Mouse (Mus musculus): ENCODE results near the gene Bloc1s3. TPM values are rescaled to one million over a fixed set of nuclear protein-coding genes. Genes with fewer than 3 reads are reported as not detected.

The Bloc1s3 gene
- 6.7 TPM for polyA plus RNA-seq (2014; fragmentation: Illumina TruSeq; extraction: RNeasy Lipid Tissue Mini Kit (QIAGEN cat#74804); ENCODE audit: insufficient read depth, low read depth, low replicate concordance)

DNA sequence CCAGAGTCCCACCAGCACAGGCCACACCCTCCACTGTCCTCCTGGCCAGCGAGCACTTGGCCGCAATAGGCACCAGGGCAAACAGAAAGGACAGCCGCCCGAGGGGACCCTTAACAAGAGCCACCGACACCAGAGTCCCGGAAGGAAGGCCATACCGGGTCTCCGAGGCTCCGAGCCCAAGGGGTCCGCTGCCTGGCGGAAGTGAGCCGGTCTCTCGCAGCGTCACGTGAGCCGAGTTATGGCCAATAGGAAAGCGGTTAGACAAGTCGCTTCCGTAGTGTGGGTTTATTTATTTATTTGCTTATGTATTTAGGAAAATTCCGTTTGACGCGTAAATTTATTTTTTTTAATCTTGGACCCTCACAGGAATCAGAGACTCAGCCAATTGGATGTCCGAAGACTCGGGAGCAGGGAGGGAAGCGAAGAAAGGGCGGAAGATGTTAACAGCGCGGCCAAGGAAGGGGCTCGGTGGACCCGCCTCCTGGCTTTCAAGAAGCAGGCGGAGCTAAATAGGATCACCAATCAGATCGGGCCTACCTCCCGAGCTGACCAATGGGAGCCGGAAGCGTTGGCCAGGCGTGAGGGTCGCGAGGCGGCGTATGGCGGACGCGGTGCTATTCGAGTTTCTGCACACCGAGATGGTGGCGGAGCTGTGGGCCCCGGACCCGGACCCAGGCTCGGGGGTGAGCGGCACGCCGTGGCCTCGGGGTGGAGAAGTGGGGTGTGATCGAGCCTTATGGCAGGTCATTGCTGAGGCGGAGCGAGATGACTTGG is at the start of gene Bloc1s3, which contains the start of gene Trappc6a:
Gene Bloc1s3 (minus strand): TSS at position 218 of the 774 bp plus-strand sequence.
Gene Trappc6a (plus strand): TSS at position 246 of the 774 bp plus-strand sequence.

DNA sequence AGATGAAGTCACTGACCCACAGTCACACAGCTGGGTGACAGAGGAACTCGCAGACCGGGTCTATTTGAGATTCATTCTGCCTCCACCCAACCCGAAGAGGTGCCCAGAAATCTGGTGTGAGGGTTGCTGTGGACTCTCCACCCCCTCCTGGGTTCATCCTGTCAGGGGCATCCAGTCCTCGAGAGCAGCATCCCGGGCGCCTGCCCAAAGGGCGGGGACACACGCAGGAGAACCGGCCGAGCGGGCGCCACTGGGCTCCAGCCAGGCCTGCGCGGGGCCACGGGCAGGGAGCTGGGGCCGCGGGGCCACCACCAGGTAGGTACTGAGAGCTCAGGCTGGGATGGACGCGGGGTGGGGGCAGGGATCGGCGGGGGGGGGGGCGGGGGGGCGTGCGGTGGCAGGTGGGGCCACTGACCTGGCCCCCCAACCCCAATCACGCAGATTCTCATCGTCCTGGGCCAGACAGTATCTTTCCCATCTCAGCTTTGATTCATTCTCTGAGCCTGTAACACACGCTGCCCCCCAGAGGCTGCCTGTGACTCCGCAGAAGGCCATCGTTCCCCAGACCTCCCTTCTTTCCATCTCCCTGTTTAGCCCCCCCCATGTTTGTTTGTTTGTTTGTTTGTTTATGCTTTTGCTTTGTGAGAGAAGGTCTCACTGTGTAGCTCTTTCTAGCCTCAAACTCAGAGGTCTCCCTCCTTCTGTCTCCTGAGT is 9.6 kb upstream of the Bloc1s3 start, which contains the start of gene Nkpd1:
Gene Nkpd1 (plus strand): TSS at position 187 of the 714 bp plus-strand sequence.

DNA sequence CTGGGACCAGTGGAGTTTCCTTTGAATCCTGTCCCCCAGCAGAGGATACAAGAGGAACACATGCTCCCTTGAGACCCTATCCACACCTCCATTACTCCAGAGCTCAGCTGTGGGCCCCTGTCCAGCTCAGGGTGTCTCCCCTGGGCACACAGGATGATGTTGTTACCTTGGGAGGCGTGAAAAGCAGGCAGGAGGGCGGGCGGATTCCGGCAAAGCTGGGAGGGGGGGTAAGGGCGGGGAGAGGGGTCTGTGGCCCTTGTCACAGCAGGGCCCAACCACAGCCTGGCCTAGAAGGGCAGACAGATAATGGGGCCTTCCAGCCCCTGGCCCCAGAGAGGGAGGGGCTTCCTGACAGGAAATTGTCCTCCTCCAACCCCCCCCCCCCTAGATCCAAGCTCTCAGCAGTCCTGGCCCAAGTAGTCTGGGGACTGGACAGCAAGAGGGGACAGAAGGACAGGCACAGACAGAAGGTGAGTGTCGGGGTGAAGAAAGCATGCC is 45.2 kb downstream of the Bloc1s3 start, which contains the start of gene Exoc3l2:
Gene Exoc3l2 (plus strand): TSS at position 448 of the 498 bp plus-strand sequence.

DNA sequence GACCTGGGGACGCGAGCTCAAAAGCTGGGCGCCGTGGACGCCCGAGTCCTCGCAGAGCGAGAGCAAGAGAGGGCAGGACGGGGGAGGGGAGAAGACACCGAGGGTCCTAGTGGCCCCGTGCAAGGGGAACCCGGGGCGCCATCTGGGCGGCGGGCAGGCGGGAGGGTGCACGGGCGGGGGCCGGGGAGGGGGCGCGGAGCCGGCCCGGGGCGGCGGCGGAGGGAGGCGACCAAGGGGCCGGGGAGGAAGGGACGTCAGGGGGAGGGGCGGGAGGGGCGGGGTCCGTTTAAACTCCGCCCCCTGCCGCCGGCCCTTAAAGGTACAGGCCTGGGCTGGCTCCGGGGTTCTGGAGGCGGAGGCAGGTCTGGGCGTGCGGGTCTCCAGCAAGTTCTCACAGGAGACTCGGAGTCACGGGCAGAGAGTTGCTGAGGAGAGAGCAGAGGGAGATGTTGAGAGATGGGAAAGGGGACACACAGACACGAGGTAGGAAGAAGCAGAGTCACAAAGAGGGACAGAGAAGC is 49.5 kb downstream of the Bloc1s3 start, which contains the start of gene Mark4:
Gene Mark4 (minus strand): TSS at position 231 of the 521 bp plus-strand sequence.

Other genes starting within 250 kb of the Bloc1s3 start
- 88.6 TPM for gene Vasp, start 236.6 kb downstream of the Bloc1s3 start, polyA plus RNA-seq (2014; fragmentation: Illumina TruSeq; extraction: RNeasy Lipid Tissue Mini Kit (QIAGEN cat#74804); ENCODE audit: insufficient read depth, low read depth, low replicate concordance)
- gene Ppm1n, start 228.3 kb downstream of the Bloc1s3 start, polyA plus RNA-seq (2014; fragmentation: Illumina TruSeq; extraction: RNeasy Lipid Tissue Mini Kit (QIAGEN cat#74804); ENCODE audit: insufficient read depth, low read depth, low replicate concordance): not detected
- gene Rtn2, start 225.7 kb downstream of the Bloc1s3 start, polyA plus RNA-seq (2014; fragmentation: Illumina TruSeq; extraction: RNeasy Lipid Tissue Mini Kit (QIAGEN cat#74804); ENCODE audit: insufficient read depth, low read depth, low replicate concordance): 22.9 TPM
- 1.3 TPM for gene Fosb, start 198.3 kb downstream of the Bloc1s3 start, polyA plus RNA-seq (2014; fragmentation: Illumina TruSeq; extraction: RNeasy Lipid Tissue Mini Kit (QIAGEN cat#74804); ENCODE audit: insufficient read depth, low read depth, low replicate concordance)
- 27.7 TPM for gene Ercc1, start 163.6 kb downstream of the Bloc1s3 start, polyA plus RNA-seq (2014; fragmentation: Illumina TruSeq; extraction: RNeasy Lipid Tissue Mini Kit (QIAGEN cat#74804); ENCODE audit: insufficient read depth, low read depth, low replicate concordance)
- 5.7 TPM for gene Cd3eap, start 148.9 kb downstream of the Bloc1s3 start, polyA plus RNA-seq (2014; fragmentation: Illumina TruSeq; extraction: RNeasy Lipid Tissue Mini Kit (QIAGEN cat#74804); ENCODE audit: insufficient read depth, low read depth, low replicate concordance)
- gene Ppp1r13l, start 148.6 kb downstream of the Bloc1s3 start, polyA plus RNA-seq (2014; fragmentation: Illumina TruSeq; extraction: RNeasy Lipid Tissue Mini Kit (QIAGEN cat#74804); ENCODE audit: insufficient read depth, low read depth, low replicate concordance): 2.5 TPM
- gene Ercc2, start 126.4 kb downstream of the Bloc1s3 start, polyA plus RNA-seq (2014; fragmentation: Illumina TruSeq; extraction: RNeasy Lipid Tissue Mini Kit (QIAGEN cat#74804); ENCODE audit: insufficient read depth, low read depth, low replicate concordance): 14.0 TPM
- 7.1 TPM for gene Klc3, start 104.3 kb downstream of the Bloc1s3 start, polyA plus RNA-seq (2014; fragmentation: Illumina TruSeq; extraction: RNeasy Lipid Tissue Mini Kit (QIAGEN cat#74804); ENCODE audit: insufficient read depth, low read depth, low replicate concordance)
- 26.2 TPM for gene Ckm, start 103.6 kb downstream of the Bloc1s3 start, polyA plus RNA-seq (2014; fragmentation: Illumina TruSeq; extraction: RNeasy Lipid Tissue Mini Kit (QIAGEN cat#74804); ENCODE audit: insufficient read depth, low read depth, low replicate concordance)
- 9.0 TPM for gene Mark4, start 49.5 kb downstream of the Bloc1s3 start, polyA plus RNA-seq (2014; fragmentation: Illumina TruSeq; extraction: RNeasy Lipid Tissue Mini Kit (QIAGEN cat#74804); ENCODE audit: insufficient read depth, low read depth, low replicate concordance)
- 1.3 TPM for gene Exoc3l2, start 45.0 kb downstream of the Bloc1s3 start, polyA plus RNA-seq (2014; fragmentation: Illumina TruSeq; extraction: RNeasy Lipid Tissue Mini Kit (QIAGEN cat#74804); ENCODE audit: insufficient read depth, low read depth, low replicate concordance)
- gene Trappc6a, start within 50 bp of the Bloc1s3 start, polyA plus RNA-seq (2014; fragmentation: Illumina TruSeq; extraction: RNeasy Lipid Tissue Mini Kit (QIAGEN cat#74804); ENCODE audit: insufficient read depth, low read depth, low replicate concordance): 58.3 TPM
- gene Nkpd1, start 9.5 kb upstream of the Bloc1s3 start, polyA plus RNA-seq (2014; fragmentation: Illumina TruSeq; extraction: RNeasy Lipid Tissue Mini Kit (QIAGEN cat#74804); ENCODE audit: insufficient read depth, low read depth, low replicate concordance): 0.13 TPM
- gene Ppp1r37, start 54.7 kb upstream of the Bloc1s3 start, polyA plus RNA-seq (2014; fragmentation: Illumina TruSeq; extraction: RNeasy Lipid Tissue Mini Kit (QIAGEN cat#74804); ENCODE audit: insufficient read depth, low read depth, low replicate concordance): 50.4 TPM
- gene Zfp296, start 68.9 kb upstream of the Bloc1s3 start, polyA plus RNA-seq (2014; fragmentation: Illumina TruSeq; extraction: RNeasy Lipid Tissue Mini Kit (QIAGEN cat#74804); ENCODE audit: insufficient read depth, low read depth, low replicate concordance): 1.9 TPM
- gene Gemin7, start 69.2 kb upstream of the Bloc1s3 start, polyA plus RNA-seq (2014; fragmentation: Illumina TruSeq; extraction: RNeasy Lipid Tissue Mini Kit (QIAGEN cat#74804); ENCODE audit: insufficient read depth, low read depth, low replicate concordance): 93.3 TPM
- gene Clasrp, start 96.1 kb upstream of the Bloc1s3 start, polyA plus RNA-seq (2014; fragmentation: Illumina TruSeq; extraction: RNeasy Lipid Tissue Mini Kit (QIAGEN cat#74804); ENCODE audit: insufficient read depth, low read depth, low replicate concordance): 17.3 TPM
- gene Relb, start 121.1 kb upstream of the Bloc1s3 start, polyA plus RNA-seq (2014; fragmentation: Illumina TruSeq; extraction: RNeasy Lipid Tissue Mini Kit (QIAGEN cat#74804); ENCODE audit: insufficient read depth, low read depth, low replicate concordance): 13.0 TPM
- 45.0 TPM for gene Clptm1, start 156.7 kb upstream of the Bloc1s3 start, polyA plus RNA-seq (2014; fragmentation: Illumina TruSeq; extraction: RNeasy Lipid Tissue Mini Kit (QIAGEN cat#74804); ENCODE audit: insufficient read depth, low read depth, low replicate concordance)
- gene Apoc2, start 169.6 kb upstream of the Bloc1s3 start, polyA plus RNA-seq (2014; fragmentation: Illumina TruSeq; extraction: RNeasy Lipid Tissue Mini Kit (QIAGEN cat#74804); ENCODE audit: insufficient read depth, low read depth, low replicate concordance): 10.3 TPM
- not detected for gene Gm44805, start 173.1 kb upstream of the Bloc1s3 start, polyA plus RNA-seq (2014; fragmentation: Illumina TruSeq; extraction: RNeasy Lipid Tissue Mini Kit (QIAGEN cat#74804); ENCODE audit: insufficient read depth, low read depth, low replicate concordance)
- gene Apoc4, start 173.1 kb upstream of the Bloc1s3 start, polyA plus RNA-seq (2014; fragmentation: Illumina TruSeq; extraction: RNeasy Lipid Tissue Mini Kit (QIAGEN cat#74804); ENCODE audit: insufficient read depth, low read depth, low replicate concordance): not detected
- 122 TPM for gene Apoc1, start 184.3 kb upstream of the Bloc1s3 start, polyA plus RNA-seq (2014; fragmentation: Illumina TruSeq; extraction: RNeasy Lipid Tissue Mini Kit (QIAGEN cat#74804); ENCODE audit: insufficient read depth, low read depth, low replicate concordance)
- gene Apoe, start 190.8 kb upstream of the Bloc1s3 start, polyA plus RNA-seq (2014; fragmentation: Illumina TruSeq; extraction: RNeasy Lipid Tissue Mini Kit (QIAGEN cat#74804); ENCODE audit: insufficient read depth, low read depth, low replicate concordance): 1,026 TPM
- 28.0 TPM for gene Tomm40, start 207.1 kb upstream of the Bloc1s3 start, polyA plus RNA-seq (2014; fragmentation: Illumina TruSeq; extraction: RNeasy Lipid Tissue Mini Kit (QIAGEN cat#74804); ENCODE audit: insufficient read depth, low read depth, low replicate concordance)
- gene Nectin2, start 242.1 kb upstream of the Bloc1s3 start, polyA plus RNA-seq (2014; fragmentation: Illumina TruSeq; extraction: RNeasy Lipid Tissue Mini Kit (QIAGEN cat#74804); ENCODE audit: insufficient read depth, low read depth, low replicate concordance): 39.0 TPM

Data from lung, adult 10 weeks (tissue).